Mouse (Mus musculus) embryonic facial prominence, embryonic 10.5 days (tissue): Measurements from ENCODE around the gene Phf5a. TPM values are rescaled to one million over a fixed set of nuclear protein-coding genes. Genes with fewer than 3 reads are reported as not detected.

Experiments
- DNase-seq: peaks from one replicate; pipeline ENCODE4 v3.0.0-alpha.2; 2017; ENCODE audit warnings: low spot score
- H3K27ac ChIP-seq: fragments of 300-500 bp; sonication (generic); replicated peaks from 2 replicates; pipeline ENCODE4 v1.5.1; 2016; ENCODE audit warnings: mild to moderate bottlenecking
- H3K27me3 ChIP-seq: fragments of 300-500 bp; sonication (generic); replicated peaks from 2 replicates; pipeline ENCODE4 v1.6.1; 2016; ENCODE audit warnings: low read depth, mild to moderate bottlenecking; ENCODE audit not compliant: poor library complexity, severe bottlenecking
- H3K36me3 ChIP-seq: fragments of 300-500 bp; sonication (generic); replicated peaks from 2 replicates; pipeline ENCODE4 v1.6.1; 2016; ENCODE audit warnings: mild to moderate bottlenecking, moderate library complexity
- H3K4me1 ChIP-seq: fragments of 300-500 bp; sonication (generic); 2 replicates; pipeline ENCODE4 v1.6.1; 2016
- H3K4me3 ChIP-seq: fragments of 300-500 bp; sonication (generic); 2 replicates; pipeline ENCODE4 v1.5.1; 2016; ENCODE audit warnings: mild to moderate bottlenecking, moderate library complexity
- H3K9me3 ChIP-seq: fragments of 300-500 bp; sonication (generic); 2 replicates; pipeline ENCODE4 v1.6.1; 2016; ENCODE audit warnings: mild to moderate bottlenecking
- WGBS: fragments of 180-500 bp; shearing (Covaris S2); methylation state at CpG from one replicate; pipeline ENCODE4 v1.1.7; 2016; 5-methylcytosine and 5-hydroxymethylcytosine counted together
- polyA plus RNA-seq: library from polyadenylated mRNA; unstranded; fragments of >200 nt; fragmentation: Nextera tagmentation; extraction: Ambion mirVana; gene quantifications from 2 replicates; pipeline ENCODE4 v1.2.1, GENCODE M21; 2016

Gene Phf5a
- polyA plus RNA-seq, 1 experiment from 2014 or later = 267 TPM

DNA sequence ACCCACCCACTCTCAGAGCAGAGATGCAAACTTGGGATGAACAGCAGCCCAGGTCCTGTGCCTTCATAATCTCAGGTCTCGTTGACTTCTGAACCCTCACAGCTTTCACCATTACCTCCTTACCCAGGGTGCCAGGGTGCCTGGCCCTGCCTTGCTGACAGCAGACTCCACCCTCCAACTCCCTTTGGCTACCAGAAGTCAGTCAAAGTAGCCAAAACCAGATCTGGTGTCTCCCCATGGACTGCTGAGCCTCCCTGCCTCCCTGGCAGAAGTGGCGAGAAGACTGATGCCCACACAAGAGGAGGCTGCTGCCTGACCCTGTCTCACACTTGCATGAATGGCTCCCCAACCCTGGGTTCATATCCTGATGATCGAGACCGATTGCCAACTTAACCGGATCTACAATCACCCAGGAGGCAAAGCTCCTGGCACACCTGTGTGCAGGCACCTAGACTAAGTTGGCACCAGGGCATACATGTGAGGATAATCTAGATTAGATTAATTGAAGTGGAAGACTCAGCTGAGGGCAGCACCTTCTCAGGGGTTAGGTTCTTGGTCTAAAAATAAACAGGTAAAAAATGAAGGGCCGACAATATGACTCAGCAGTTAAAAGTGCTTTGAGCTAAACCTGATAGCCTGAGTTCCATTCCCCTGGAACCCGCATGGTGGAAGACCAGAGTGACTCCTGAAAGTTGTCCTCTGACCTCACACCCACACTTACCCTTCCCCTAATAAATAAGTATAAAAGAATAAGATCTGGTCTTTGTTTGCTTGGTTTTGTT lies 43.1 kb downstream of the Phf5a start:
- Histone ChIP-seq H3K27me3 (no peaks in the 10 kb centered on the region), H3K27ac (no peak overlapping the region), H3K9me3 (no peaks in the 10 kb centered on the region), H3K4me1 (0 out of 2 replicates have a peak, but pooled peaks cover 14% of the 10 kb centered on the region), H3K4me3 (no peak overlapping the region), H3K36me3 (peaks cover 41% of the 10 kb centered on the region)
- 87% methylated on average over 7 of the region's 7 CpGs for WGBS
- no peak for DNase-seq

DNA sequence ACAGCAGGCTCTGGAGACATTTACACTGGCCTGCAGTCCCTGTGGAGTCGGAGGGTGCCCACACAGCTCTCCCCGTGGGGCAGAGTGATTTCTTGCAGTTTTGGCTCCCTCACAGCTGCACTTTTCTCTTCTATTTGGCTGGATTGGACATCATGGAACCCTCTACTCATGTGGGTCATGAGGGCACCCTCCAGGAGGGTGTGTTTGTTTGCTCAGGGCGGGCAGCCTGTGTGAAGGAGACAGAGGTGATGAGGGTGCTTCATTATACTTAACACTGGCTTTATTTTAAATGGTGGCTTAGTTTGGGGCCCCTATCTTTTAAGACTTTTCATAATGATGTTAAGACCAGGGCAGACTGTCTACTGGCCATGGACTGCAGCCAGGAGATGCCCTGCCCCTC lies 46.9 kb downstream of the Phf5a start:
- Histone ChIP-seq H3K27me3 (no peaks in the 10 kb centered on the region), H3K4me1 (0 out of 2 replicates have a peak, but pooled peaks cover 3% of the 10 kb centered on the region), H3K36me3 (peaks cover 77% of the 10 kb centered on the region), H3K9me3 (no peaks in the 10 kb centered on the region), H3K27ac (no peak overlapping the region), H3K4me3 (no peak overlapping the region)
- DNase-seq = no peak
- 88% methylated on average over 3 of the region's 3 CpGs for WGBS

DNA sequence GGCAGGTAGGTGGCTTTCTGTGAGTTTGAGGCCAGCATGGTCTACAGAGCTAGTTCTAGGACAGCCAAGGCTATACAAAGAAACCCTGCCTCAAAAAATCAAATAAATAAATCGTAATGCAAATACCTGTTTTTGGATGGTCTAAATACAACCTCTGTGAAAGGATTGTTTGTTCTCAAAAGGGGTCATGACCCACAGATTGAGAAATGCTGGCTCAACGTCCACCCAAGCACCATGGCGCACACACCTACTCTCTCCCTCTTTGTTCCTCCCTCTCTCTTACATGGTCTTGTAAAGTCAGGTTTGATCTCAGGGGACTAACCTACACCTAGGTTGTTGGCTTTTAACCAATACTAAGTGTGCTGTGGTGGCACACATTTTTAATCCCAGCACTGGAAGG lies 49.1 kb downstream of the Phf5a start:
- Histone ChIP-seq H3K4me3 (no peak overlapping the region), H3K27me3 (no peaks in the 10 kb centered on the region), H3K4me1 (0 out of 2 replicates have a peak, but pooled peaks cover 3% of the 10 kb centered on the region), H3K9me3 (no peaks in the 10 kb centered on the region), H3K27ac (no peak overlapping the region), H3K36me3 (peaks cover 98% of the 10 kb centered on the region)
- no peak for DNase-seq
- 83% methylated on average over 3 of the region's 3 CpGs for whole genome bisulfite sequencing

DNA sequence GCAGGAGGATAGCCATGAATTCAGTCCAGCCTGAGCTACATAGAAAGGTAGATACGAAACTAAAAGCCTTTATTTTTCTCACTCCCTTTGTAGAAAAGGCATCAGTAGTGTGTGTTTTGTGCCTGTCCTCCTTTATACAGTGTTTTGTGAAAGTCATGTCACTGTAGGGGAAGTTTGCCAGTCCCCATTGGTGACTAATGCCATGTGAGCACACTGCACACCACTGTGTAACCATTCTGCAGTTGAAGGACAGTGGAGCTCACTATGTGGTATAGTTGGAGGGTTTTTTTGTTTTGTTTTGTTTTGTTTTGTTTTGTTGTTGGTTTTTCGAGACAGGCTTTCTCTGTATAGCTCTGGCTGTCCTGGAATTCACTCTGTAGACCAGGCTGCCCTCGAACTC lies 53.3 kb downstream of the Phf5a start:
- 88% methylated on average over 3 of the region's 3 CpGs for WGBS
- H3K9me3 ChIP-seq = no peaks in the 10 kb centered on the region
- peaks cover 87% of the 10 kb centered on the region for H3K36me3 ChIP-seq
- H3K4me1 ChIP-seq = peaks cover 11% of the 10 kb centered on the region
- H3K4me3 ChIP-seq = no peak overlapping the region
- H3K27me3 ChIP-seq = no peaks in the 10 kb centered on the region
- no peak for DNase-seq
- H3K27ac ChIP-seq = no peak overlapping the region

DNA sequence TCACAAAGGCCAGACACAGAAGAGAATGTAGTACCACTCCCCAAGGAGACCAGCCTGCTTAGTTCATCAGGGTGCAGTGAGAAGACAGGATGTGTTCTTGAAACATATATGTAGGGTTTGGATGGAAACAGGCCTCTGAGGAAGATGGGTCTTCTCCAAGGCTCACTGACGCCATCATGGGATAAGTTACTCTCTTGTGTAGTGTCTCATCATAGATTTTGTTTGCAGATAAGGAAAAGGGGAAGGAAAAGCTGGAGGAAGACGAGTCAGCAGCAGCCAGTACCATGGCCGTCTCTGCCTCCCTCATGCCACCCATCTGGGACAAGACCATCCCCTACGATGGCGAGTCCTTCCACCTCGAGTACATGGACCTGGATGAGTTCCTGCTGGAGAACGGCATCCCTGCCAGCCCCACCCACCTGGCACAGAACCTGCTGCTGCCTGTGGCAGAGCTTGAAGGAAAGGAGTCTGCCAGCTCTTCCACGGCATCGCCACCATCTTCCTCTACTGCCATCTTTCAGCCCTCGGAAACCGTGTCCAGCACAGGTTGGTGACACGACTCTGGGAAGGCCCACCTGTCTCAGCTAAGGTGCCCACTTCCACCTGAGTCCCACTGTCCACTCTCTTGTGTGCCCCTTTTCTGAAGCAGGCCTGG lies 56.9 kb downstream of the Phf5a start:
- Histone ChIP-seq H3K27me3 (no peaks in the 10 kb centered on the region), H3K9me3 (no peaks in the 10 kb centered on the region), H3K4me1 (peaks cover 43% of the 10 kb centered on the region), H3K36me3 (peaks cover 53% of the 10 kb centered on the region), H3K27ac (no peak overlapping the region), H3K4me3 (no peak overlapping the region)
- no peak for DNase-seq
- 91% methylated on average over 12 of the region's 12 CpGs for WGBS

Other genes starting within 250 kb of the Phf5a start
- gene L3mbtl2, start 208.0 kb downstream of the Phf5a start, polyA plus RNA-seq = 35.3 and 45.0 TPM in 2 replicates
- 1.5 and 1.7 TPM in 2 replicates for gene Chadl, start 174.6 kb downstream of the Phf5a start, polyA plus RNA-seq
- gene Zc3h7b, start 126.9 kb downstream of the Phf5a start, polyA plus RNA-seq = 50.3 and 52.0 TPM in 2 replicates
- gene Rangap1, start 126.4 kb downstream of the Phf5a start, polyA plus RNA-seq = 161 and 173 TPM in 2 replicates
- 15.9 and 16.0 TPM in 2 replicates for gene Tef, start 69.5 kb downstream of the Phf5a start, polyA plus RNA-seq
- gene Tob2, start 13.1 kb downstream of the Phf5a start, polyA plus RNA-seq = 20.1 and 20.3 TPM in 2 replicates
- gene Aco2, start 398 bp upstream of the Phf5a start, polyA plus RNA-seq = 153 TPM in 2 replicates
- 74.3 and 84.5 TPM in 2 replicates for gene Polr3h, start 54.3 kb upstream of the Phf5a start, polyA plus RNA-seq
- gene Csdc2, start 64.8 kb upstream of the Phf5a start, polyA plus RNA-seq = 8.1 and 8.5 TPM in 2 replicates
- 21.9 and 26.9 TPM in 2 replicates for gene Pmm1, start 89.0 kb upstream of the Phf5a start, polyA plus RNA-seq
- gene 1700029P11Rik, start 108.6 kb upstream of the Phf5a start, polyA plus RNA-seq = not detected in 2 replicates
- 100 and 104 TPM in 2 replicates for gene Xrcc6, start 115.9 kb upstream of the Phf5a start, polyA plus RNA-seq
- 35.7 and 38.8 TPM in 2 replicates for gene Desi1, start 162.0 kb upstream of the Phf5a start, polyA plus RNA-seq
- gene Snu13, start 175.7 kb upstream of the Phf5a start, polyA plus RNA-seq = 389 and 393 TPM in 2 replicates
- not detected in 2 replicates for gene 4930407I10Rik, start 187.2 kb upstream of the Phf5a start, polyA plus RNA-seq
- gene Mei1, start 198.1 kb upstream of the Phf5a start, polyA plus RNA-seq = 0.14 TPM in 1 of 2 replicates, not detected in the other